Mouse (Mus musculus) left cerebral cortex, postnatal 25 days (tissue): ENCODE results near the gene Praf2. TPM values are rescaled to one million over a fixed set of nuclear protein-coding genes. Genes with fewer than 3 reads are reported as not detected.
"Not testable (repeated sequence)": the region's sequence is repeated elsewhere in the genome, so short reads cannot be mapped to it uniquely, and the experiment has no call there.

Source experiments
- DNase-seq, 2 experiments: peaks; one replicate each; pipeline ENCODE4 v3.0.0; 2022; ENCODE audit warnings: low spot score in 2 of 2, mixed read lengths in 1 of 2
- intact Hi-C: fragments of 180-260 bp; cut with DNase I; formaldehyde crosslinking; loops from one replicate; pipeline ENCODE4 v1.15.1; 2025
- total RNA-seq, 2 experiments: library from RNA; stranded (reverse); gene quantifications; 2 replicates each; pipeline ENCODE4 v1.2.3; 2021

The Praf2 gene
- total RNA-seq, 2 experiments from 2014 or later = 99.9 to 103 TPM

DNA sequence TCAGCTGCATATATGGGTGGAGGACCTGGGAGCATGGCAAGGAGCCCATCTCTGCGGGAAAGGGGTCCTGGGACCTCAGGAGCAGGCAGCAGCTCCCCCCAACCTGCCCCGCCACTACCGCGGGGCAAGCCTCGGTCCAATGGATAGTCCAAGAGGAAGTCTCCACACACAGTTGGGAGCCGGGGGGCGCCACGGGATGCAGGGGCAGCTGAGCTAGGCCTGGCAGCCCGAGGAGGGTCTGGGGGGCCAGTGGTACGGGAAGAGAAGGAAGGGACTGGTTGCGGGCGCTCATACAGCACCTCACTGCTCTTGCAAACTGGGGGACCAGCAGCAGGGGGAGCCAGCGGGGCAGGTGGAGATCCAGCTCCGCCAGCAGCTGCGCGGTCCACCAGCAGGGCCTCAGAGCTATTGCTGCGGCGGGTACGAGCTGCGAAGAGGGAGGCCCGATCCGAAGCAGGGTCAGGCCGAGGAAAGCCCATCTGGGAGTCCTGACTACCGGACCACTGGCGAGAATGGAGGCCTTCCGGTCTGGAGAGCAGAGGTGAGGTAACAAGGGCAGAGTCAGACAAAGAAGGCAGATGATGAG is 5.4 kb downstream of the Praf2 start:
- DNase-seq = peak in 1 of 2 experiments; percentile 35
- intact Hi-C loops = no loop called here

DNA sequence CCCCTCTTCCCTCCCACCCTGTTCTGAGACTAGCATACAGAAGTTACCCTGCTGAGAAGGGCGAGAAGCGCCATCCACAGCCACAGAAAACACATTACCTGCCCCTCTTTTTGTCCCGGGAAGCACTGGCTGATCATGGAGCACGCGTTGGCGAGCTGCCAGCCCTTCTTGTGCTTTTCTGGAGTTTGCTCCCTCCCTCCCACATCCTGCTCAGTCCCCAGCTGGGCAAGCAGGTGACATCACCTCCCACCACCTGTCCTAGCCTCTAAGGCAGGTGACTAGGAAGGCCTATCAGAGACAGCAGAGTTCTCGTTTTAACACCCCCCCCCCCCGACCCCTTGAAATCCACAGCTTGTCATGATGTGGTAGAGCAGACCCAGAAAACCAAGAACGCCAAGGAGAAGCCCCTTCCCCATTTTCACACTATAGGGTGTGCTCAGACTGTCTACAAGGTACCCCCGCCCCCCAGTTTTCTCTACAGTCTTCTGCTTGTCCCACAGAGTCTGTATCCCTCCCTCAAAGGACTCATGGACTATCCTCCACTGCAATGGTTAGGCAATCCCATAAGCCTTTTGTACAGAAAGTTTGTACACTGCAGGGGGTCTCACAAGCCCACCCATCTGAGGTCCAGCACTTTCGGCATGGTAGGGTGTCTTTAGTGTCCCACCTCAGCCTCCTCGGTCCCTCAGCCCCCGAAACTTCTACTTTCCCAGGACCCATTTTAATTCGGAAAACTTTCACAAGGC is 11.3 kb downstream of the Praf2 start:
- DNase-seq = no peak
- intact Hi-C loops = no loop called here

DNA sequence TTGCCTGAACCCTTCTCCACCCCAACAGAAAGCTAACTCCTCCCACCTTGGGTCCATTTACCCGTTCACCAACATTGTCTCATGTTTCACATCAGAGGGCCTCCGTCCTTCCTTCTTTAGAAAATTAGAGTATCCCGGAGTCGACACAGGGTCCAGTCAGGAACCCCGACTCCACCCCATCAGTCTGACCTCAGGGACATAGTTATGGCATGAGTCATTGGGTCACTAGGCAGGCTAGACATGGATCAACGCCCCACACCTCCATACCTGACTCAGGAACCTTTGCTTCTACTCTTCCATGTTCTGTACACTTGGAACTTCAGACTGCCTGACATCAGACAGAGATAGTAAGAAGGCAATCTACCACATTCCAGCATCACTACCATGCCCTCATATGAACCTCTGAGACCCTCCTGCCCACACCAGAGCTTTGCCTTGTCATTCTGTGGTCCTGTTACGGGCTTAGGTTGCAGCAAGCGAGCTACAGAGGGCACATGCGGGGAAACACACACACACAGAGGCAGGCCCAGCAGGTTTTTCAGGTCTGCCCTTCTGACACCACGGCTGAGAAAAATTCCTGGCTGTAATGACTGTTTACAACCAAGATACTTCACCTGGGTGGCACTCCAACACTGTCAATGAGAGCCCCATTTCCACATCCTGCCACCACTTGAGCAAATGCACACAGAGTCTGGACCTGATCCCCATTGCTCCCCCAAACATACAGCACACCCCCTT is 12.0 kb downstream of the Praf2 start:
- no peak for DNase-seq
- intact Hi-C loops = no loop called here

DNA sequence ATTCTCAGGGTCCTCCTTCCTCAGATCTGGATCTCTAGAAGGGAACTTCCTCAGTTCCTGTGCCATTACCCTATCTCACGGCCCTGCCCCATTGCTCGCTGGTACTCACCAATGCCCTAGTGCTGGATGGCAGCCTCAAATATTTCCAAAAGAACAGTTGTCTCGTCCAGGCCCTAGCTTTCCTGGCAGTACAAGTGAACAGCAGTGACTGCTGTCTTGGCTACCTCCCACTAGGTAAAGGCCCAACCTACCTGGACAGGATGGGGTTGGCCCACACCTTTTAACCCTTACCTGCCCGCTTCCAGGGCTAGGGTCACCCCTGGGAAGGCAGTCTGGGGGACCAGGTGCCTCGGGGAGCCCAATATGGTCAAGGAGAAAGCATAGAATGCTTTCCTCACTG is 12.9 kb downstream of the Praf2 start:
- intact Hi-C loops = no loop called here
- no peak for DNase-seq

DNA sequence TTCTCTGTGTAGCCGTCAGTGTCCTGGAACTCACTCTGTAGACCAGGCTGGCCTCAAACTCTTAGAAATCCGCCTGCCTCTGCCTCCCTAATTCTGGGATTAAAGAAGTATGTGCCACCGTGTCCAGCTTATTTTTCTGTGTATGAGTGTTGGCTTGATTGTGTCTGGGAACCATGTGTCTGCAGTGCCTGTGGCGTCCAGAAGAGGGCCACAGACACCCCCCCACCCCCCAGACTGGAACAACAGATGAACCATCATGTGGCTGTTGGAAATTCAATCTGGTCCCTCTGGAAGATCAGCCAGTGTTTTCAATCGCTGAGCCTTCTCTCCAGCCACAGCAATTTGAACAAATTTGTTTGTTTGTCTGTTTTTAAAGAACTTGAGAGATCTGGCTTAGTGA is 15.2 kb downstream of the Praf2 start:
- intact Hi-C loops = no loop called here
- no peak for DNase-seq

DNA sequence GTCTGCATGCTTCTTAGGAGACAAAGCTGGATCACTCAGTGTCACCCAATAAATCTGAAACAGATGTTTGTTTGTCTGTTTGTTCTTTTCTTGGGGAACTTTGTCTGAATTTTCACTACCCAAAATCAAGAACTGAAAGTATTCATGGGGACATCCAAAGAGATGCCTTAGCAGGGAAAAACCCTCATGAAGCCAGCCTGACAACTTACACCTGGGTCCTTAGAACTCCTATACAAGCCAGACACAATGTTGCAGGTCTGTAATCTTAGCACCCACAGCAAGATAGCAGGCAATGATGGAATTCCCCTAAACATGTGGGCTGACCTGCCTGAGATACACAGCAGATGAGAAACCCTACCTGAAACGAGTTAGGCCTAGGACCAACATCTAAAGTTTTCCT is 16.7 kb downstream of the Praf2 start:
- intact Hi-C loops = no loop called here
- DNase-seq = no peak

DNA sequence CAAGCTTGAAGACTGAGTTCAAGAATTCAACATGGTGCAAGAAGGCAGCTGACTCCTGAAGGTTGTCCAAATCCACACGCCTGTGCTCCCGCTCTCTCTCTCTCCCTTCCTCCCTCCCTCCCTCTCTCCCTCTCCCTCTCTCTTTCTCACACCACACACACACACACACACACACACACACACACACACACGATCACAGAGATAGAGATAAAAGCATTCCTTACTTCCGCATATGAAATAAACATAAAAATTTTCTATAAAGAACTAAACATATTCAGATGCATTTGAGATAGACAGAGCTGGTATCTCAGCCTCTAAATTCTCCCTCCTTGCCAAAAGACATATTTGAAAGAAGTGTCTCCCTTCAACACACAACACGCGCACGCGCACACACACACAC is 17.2 kb downstream of the Praf2 start:
- DNase-seq = no peak
- intact Hi-C loops = no loop called here

DNA sequence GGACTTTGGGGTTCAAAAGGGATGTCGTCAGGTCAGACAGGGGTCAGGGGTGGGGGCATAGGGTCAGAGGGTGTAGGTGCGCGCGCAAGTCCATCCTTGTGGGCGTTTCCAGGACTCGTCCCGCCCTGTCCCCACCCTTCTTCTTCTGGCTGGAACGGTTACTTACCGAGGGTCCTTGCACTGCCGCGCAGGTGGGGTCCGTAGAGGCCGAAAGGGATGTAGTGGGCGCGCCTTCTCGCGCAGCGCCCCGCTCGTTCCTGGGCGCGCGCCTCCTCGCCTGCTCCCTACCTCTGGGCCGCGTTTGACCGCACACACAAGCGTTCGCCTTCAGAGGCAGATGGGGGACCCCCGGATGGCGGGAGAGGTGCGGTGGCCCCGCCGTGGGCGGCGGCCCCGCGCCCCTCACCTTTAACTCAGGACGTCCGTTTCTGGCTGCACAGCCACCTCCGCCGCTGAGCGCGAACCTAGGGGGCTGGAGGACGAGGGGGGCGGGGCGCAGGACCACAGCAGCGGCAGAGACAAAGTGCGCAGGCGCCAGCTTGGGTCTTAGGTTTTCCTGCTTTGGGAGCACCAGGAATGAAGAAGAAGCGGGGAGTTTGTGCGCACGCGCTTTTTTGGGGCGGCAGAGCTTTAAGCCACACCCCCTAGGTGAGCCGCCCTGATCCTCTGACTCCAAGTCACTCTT is 22.3 kb downstream of the Praf2 start, which contains the start of gene Ccdc120:
TSS of gene Ccdc120 (minus strand) at position 474 of the 685 bp plus-strand sequence.
- intact Hi-C loops = no loop called here
- peak; percentile 72 to 86 for DNase-seq

DNA sequence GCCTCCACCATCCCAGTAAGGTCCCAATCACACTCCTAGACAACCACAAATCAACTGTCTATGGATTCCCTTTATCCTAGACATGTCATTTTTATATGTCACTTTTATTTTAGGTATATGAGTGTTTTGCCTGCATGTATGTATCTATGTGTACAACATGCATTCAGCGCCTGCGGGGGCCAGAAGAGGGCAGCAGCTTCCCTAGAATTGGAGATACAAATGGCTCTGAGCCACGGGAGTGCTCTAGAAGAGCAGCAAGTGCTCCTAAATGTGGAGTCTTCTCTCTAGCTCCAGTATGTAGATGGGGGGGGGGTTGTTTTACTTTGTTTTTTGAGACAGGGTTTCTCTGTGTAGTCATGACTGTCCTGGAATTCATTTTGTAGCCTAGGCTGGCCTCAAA is 25.4 kb downstream of the Praf2 start:
- intact Hi-C loops = not testable (repeated sequence)
- peak in 1 of 2 experiments; percentile 20 for DNase-seq

DNA sequence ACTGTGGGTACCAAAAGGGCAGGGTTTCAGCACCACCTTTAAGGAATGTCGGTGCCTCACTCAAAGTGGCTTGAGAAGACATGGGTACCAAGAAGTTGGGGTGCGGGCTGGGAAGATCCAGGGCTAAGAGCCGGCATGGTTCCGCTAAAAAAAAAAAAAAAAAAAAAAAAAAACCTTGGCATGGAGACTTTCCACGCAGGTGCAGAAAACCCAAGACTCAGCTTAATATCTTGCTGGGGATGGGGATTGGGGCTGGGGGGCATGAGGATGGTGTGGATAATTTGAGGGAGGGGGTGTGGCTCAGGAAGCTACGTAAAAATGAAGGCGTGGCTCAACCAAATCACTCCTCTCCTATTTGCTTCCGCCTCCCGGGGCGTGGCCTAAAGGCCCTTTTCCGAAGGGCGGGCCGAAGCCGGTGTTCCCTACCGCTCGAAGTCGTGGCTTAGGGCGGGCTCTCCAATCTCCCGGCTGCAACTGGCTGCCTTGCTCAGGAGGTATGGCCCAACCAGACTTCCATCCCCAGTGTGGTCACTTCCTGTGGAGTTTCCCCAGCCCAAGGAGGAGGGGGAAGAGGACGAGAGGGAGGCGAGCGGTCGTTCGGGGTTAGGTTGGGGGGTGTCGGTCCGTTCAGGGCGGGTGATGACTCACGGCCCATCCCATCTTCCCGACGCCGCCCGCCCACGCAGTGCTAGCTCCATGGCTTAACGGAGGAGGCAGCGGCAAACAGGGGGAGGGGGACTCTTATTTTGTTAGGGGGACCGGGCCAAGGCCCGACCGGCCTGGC is 34.1 kb downstream of the Praf2 start, which contains the start of gene Tfe3:
TSS of gene Tfe3 (plus strand) at position 424 of the 784 bp plus-strand sequence.
- intact Hi-C loops = no loop called here
- DNase-seq = peak; percentile 84 to 96

DNA sequence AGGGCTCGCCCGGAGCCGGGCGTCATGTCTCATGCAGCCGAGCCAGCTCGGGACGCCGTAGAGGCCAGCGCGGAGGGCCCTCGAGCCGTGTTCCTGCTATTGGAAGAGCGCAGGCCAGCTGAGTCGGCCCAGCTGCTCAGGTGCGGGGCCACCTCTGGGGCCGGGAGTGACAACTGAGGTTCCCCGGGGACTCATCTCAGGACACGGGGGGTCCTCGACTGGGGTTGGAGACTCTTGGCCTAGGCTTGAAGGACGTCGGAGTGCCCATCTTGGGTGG is 34.6 kb downstream of the Praf2 start:
- intact Hi-C loops = no loop called here
- no peak for DNase-seq

DNA sequence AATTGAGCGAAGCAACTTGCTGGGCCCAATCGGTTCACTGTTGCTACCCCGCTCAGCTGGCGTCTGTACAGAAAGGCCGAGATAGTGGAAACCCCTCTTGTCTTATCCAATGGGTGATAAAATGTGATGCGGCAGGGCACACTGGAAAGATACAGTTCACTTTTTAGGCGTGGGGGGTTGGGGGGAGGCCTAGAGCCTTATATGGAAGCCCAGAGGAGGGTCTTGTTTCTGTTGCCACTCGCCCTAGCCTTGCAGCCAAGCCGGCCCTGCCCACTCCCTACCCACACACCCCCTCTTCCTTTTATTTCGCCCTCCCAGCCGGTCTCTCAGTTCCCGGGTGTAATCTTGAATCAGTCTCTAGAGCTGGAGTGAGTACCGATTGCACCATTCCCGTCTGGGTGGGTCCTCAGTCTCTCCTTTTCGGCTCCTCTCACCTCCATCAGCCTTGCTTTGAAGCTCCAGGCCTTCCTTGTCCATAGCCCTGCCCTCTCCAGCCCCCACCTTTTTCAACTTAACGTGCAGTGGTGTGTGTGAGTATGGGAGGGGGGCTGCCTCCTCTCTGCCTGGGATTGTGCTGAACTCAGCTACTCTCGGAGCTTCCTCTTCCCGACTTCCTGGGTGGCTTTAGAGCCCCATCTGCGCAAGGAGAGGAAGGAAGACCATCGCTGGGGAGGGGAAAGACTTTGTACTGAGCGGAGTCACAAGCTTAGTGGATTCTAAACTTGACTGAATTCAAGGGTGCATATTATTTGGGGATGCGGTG is 35.6 kb downstream of the Praf2 start:
- intact Hi-C loops = loop anchor here (2.0 kb wide), 1 partner anchor 27 kb away; no protein-coding TSS in a partner anchor
- DNase-seq = peak; percentile 20 to 32

DNA sequence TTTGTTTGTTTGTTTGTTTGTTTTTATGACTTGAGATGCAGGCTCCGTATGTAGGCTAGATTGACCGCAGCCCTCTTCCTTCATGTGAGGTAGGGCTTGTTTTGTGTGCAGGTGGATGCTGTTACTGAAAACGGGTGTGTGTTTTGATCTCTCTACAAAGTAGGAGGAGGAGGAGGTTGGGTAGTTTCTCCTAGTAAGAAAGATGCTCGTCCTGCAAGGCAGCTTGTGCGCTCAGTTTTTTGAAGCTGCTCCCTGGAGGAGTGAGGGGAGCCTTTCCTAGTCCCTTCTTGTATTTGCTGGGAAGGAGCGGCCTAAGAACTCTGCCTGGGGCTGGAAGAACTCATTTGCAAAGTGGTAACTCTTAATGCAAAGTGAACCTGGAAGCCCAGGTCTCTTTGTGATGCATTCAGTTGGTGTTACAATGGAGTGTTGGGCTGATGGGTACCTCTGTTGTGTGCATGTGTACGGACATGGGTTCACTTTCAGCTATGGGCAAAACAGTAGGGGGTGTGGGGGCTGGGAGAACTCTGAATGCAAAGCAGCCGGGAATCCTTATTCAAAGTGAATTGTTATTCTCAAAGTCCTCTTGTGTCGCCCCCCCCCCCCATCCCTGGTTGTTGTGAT is 36.5 kb downstream of the Praf2 start:
- no peak for DNase-seq
- intact Hi-C loops = loop anchor here (2.0 kb wide), 1 partner anchor 26 kb away; no protein-coding TSS in a partner anchor

DNA sequence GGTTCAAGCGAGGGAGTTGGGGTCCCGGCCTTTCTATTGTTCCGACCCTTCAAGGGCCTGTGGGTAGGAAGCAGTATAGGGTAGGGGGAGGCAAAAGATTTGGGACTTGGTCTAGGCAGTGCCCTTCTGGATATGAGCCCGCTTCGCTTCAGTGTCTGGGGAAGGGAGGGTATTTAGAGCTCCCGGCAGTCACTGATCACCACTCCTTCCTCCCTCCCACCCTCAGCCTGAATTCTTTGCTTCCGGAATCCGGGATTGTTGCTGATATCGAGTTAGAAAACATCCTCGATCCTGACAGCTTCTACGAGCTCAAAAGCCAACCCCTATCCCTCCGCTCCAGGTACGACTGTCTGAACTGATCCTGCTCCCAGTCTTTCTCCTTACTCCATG is 37.0 kb downstream of the Praf2 start:
- intact Hi-C loops = loop anchor here (2.0 kb wide), 1 partner anchor 26 kb away; no protein-coding TSS in a partner anchor
- DNase-seq = no peak

DNA sequence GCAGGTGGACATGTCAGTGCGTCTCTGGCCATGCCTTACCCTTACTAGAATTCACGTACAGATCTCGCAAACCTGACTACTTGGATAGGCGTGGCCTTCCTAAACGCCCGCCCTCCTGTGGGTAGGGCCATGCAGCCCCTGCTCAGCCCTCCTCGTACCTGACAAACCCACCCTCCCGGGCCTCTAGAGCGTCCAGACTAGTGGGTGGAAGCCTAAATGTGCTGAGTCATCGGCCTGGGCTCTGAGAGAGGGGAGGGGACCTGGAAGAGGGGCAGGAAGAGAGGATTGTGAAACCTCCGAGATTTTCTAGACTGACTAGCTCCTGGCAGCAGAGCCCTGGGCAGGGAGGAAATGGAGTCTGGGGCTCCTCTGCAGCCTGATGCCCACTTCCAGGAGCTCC is 37.5 kb downstream of the Praf2 start:
- intact Hi-C loops = loop anchor here (2.0 kb wide), 1 partner anchor 25 kb away; no protein-coding TSS in a partner anchor
- peak; percentile 16 to 54 for DNase-seq

DNA sequence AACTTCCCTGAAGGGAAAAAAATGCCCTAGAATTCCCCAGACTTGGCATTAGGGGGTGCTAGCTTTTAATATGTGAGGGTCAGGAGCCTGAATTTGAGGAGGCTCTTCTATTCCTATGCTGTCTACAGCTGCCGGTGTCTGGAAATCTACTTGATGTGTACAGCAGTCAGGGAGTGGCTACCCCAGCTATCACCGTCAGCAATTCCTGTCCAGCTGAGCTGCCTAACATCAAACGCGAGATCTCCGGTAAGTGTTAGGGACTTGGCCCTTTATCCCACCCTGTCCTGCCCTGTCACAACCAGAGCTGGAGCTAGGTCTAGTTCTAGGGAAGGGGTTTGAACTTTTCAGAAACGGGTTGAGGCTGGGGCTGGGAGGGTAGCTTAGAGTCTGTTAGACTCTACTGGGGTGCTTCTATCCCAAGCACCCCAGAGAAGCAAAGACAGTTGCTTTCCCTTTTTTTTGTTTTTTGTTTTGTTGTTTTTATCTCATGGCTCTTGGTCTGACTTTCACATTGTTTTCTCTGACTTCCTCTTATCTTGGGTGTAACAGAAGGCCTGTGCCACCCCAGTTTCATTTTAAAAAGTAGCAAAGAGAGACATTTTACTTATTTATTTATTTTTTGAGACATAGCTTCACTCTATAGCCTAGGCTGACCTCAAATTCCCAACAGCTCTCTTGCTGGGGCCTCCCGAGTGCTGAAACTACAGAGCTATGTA is 41.2 kb downstream of the Praf2 start:
- no peak for DNase-seq
- intact Hi-C loops = no loop called here

DNA sequence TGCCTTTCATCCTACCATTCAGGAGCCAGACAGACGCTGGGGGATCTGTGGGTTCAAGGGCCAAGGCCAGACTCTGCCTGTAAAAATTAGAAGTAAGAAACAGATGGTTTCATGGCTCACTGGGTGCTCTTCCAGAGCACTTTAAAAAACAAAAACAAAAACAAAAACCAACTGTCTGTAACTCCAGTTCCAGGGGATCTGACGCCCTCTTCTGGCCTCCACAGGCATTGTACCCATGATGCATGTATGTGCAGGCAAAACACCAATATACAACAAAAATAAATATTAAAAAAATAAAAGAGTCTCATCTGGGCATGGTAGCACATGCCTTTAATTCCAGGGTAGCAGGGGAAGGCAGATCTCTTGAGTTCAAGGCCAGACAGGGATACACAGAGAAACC is 44.5 kb downstream of the Praf2 start:
- DNase-seq = no peak
- intact Hi-C loops = no loop called here
